Mouse (Mus musculus) MEL (cell line): ENCODE measurements at regions not wholly inside any gene's neighbourhood (a gene's known extent, or its start where the extent isn't known, plus 50 kb on each side); places are given as distances from the start of the nearest gene placed in this dataset.

Experiments used
- CTCF ChIP-seq, 3 experiments: IDR thresholded peaks in 2 of 3; conservative IDR thresholded peaks in 1 of 3; 2 replicates each; pipeline ENCODE4 v1.5.1; 2011 to 2012; ENCODE audit warnings: low read length in 3 of 3, low read depth in 2 of 3, mild to moderate bottlenecking in 2 of 3, improper control_type of control experiment in 1 of 3, inconsistent platforms in 1 of 3, mixed read lengths in 1 of 3, moderate library complexity in 1 of 3; ENCODE audit not compliant: control insufficient read depth in 1 of 3, insufficient read depth in 1 of 3, poor library complexity in 1 of 3, severe bottlenecking in 1 of 3
- EP300 ChIP-seq, 2 experiments: IDR thresholded peaks; 2 replicates each; pipeline ENCODE4 v1.6.1; 2011; ENCODE audit warnings: improper control_type of control experiment in 2 of 2, low read length in 2 of 2, low read depth in 1 of 2, mild to moderate bottlenecking in 1 of 2
- GATA1 ChIP-seq: IDR thresholded peaks from 2 replicates; pipeline ENCODE4 v1.6.1; 2011; ENCODE audit warnings: low read depth, low read length, improper control_type of control experiment
- MEF2A ChIP-seq: IDR thresholded peaks from 2 replicates; pipeline ENCODE4 v1.6.1; 2014; ENCODE audit warnings: low read depth, mild to moderate bottlenecking, inconsistent platforms, low read length, improper control_type of control experiment; ENCODE audit not compliant: poor library complexity, insufficient replicate concordance, severe bottlenecking; ENCODE audit errors: extremely low read depth
- POLR2A ChIP-seq, 2 experiments: IDR thresholded peaks; 2 replicates each; pipeline ENCODE4 v1.6.1; 2011 to 2012; ENCODE audit warnings: low read length in 2 of 2, mild to moderate bottlenecking in 2 of 2, control low read depth in 1 of 2, improper control_type of control experiment in 1 of 2, low read depth in 1 of 2, moderate library complexity in 1 of 2; ENCODE audit not compliant: control insufficient read depth in 1 of 2, insufficient read depth in 1 of 2, poor library complexity in 1 of 2
- SIN3A ChIP-seq: IDR thresholded peaks from 2 replicates; pipeline ENCODE4 v1.6.1; 2012; ENCODE audit warnings: low read length, improper control_type of control experiment, inconsistent platforms
- SMC3 ChIP-seq: IDR thresholded peaks from 2 replicates; pipeline ENCODE4 v1.6.1; 2011; ENCODE audit warnings: low read depth, low read length, improper control_type of control experiment
- TCF12 ChIP-seq: IDR thresholded peaks from 2 replicates; pipeline ENCODE4 v1.6.1; 2014; ENCODE audit warnings: low read depth, mild to moderate bottlenecking, inconsistent platforms, low read length, improper control_type of control experiment, moderate library complexity
- UBTF ChIP-seq: IDR thresholded peaks from 2 replicates; pipeline ENCODE4 v1.6.1; 2012; ENCODE audit warnings: low read depth, mild to moderate bottlenecking, inconsistent platforms, low read length, improper control_type of control experiment, moderate library complexity, borderline replicate concordance; ENCODE audit not compliant: insufficient read depth
- USF1 ChIP-seq: IDR thresholded peaks from 2 replicates; pipeline ENCODE4 v1.6.1; 2014; ENCODE audit warnings: low read depth, mild to moderate bottlenecking, inconsistent platforms, low read length, improper control_type of control experiment, moderate library complexity
- USF2 ChIP-seq, 2 experiments: IDR thresholded peaks; 2 replicates each; pipeline ENCODE4 v1.6.1; 2011 to 2012; ENCODE audit warnings: improper control_type of control experiment in 2 of 2, low read length in 2 of 2, borderline replicate concordance in 1 of 2, inconsistent platforms in 1 of 2, low read depth in 1 of 2, mild to moderate bottlenecking in 1 of 2; ENCODE audit not compliant: insufficient read depth in 1 of 2
- ZC3H11A ChIP-seq: IDR thresholded peaks from 2 replicates; pipeline ENCODE4 v1.6.1; 2012; ENCODE audit warnings: low read depth, mild to moderate bottlenecking, inconsistent platforms, low read length, improper control_type of control experiment

- TF ChIP-seq CTCF (IDR thresholded peaks at IDR 0.05 in 2 of 3, conservative IDR thresholded peaks at IDR 0.05 in 1 of 3; ENCODE audit: control insufficient read depth in 1 of 3, insufficient read depth in 1 of 3, low read depth in 2 of 3, low read length in 3 of 3, poor library complexity in 1 of 3, severe bottlenecking in 1 of 3): no peak
- TF ChIP-seq SIN3A: no peak
- no peak for TF ChIP-seq EP300 (IDR thresholded peaks at IDR 0.05; ENCODE audit: low read depth in 1 of 2, low read length in 2 of 2)
- TF ChIP-seq ZC3H11A: no peak
- TF ChIP-seq USF2 (IDR thresholded peaks at IDR 0.05; ENCODE audit: borderline replicate concordance in 1 of 2, insufficient read depth in 1 of 2, low read depth in 1 of 2, low read length in 2 of 2): no peak
- TF ChIP-seq USF1: no peak
- TF ChIP-seq UBTF: no peak
- no peak for TF ChIP-seq SMC3
- TF ChIP-seq POLR2A (IDR thresholded peaks at IDR 0.05; ENCODE audit: control insufficient read depth in 1 of 2, insufficient read depth in 1 of 2, low read depth in 1 of 2, low read length in 2 of 2, poor library complexity in 1 of 2): no peak
- TF ChIP-seq TCF12: no peak
- TF ChIP-seq GATA1: no peak
- TF ChIP-seq MEF2A: no peak
These were observed 70.0 kb upstream of the Haao start for GRCm38 (mm10) chr17:83917781-83918180.
